Mouse (Mus musculus): ENCODE data around the gene Fasn. TPM values are rescaled to one million over a fixed set of nuclear protein-coding genes. Genes with fewer than 3 reads are reported as not detected.
"Not testable (repeated sequence)": the region's sequence is repeated elsewhere in the genome, so short reads cannot be mapped to it uniquely, and the experiment has no call there.

Fasn gene
- polyA plus RNA-seq, 1 experiment from 2014 or later: 118 TPM

DNA sequence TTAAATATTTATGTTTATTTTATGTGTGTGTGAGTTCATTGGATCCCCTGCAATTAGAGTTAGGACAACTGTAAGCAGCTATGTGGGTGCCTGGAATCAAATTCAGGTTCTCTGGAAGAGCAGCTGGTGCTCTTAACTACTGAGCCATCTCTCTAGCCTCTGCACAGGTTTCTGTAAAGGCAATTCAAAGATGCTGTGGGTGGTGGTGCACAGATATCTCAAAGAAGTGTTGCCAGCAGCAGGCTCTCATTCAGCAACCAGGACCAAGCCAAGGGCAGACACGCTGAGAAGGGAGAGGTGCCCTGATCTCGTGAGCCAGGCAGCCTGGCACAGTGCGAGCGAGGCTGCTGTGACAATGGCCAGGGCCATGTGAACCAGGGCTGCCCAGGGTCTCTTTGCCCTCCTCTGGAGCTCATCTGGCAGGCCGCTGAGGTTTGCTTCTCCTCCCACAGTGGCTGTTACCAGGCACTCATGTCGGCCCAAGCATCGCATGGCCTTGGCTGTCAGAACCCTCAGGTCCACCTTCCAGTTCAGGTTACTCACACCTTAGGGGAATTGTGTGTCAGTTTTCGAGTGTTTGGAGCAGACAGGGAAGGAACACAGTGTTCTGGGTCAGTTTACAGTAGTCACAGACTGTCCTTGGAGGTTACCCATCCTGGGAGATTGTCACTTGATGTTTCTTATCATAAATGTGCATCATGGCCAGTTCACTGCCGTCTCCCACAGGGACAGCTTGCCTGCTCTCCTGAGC lies 22.6 kb upstream of the Fasn start:
- Histone ChIP-seq H3K9ac (no peak overlapping the region), H3K9me3 (no peaks in the 10 kb centered on the region), H3K4me1 (no peaks in the 10 kb centered on the region), H3K27me3 (no peaks in the 10 kb centered on the region), H3K4me3 (replicated peaks) (no peak overlapping the region), H3K27ac (no peak overlapping the region), H3K4me2 (no peak overlapping the region), H3K36me3 (replicated peaks) (no peaks in the 10 kb centered on the region; the same call in 1 of the 2 replicates)
- ATAC-seq (ENCODE audit: low FRiP score): no peak
- WGBS: 92% methylated on average over 9 of the region's 9 CpGs

- ATAC-seq (ENCODE audit: low FRiP score): no peak
- Histone ChIP-seq H3K4me1 (no peaks in the 10 kb centered on the region), H3K4me3 (replicated peaks) (no peak overlapping the region), H3K9me3 (no peaks in the 10 kb centered on the region), H3K27me3 (no peaks in the 10 kb centered on the region), H3K36me3 (replicated peaks) (no peaks in the 10 kb centered on the region), H3K4me2 (no peak overlapping the region), H3K9ac (no peak overlapping the region), H3K27ac (no peak overlapping the region)
- WGBS: 89% methylated on average over 4 of the region's 4 CpGs
Observed at GRCm38 (mm10) chr11:120844329-120844728, 20.0 kb upstream of the Fasn start.

DNA sequence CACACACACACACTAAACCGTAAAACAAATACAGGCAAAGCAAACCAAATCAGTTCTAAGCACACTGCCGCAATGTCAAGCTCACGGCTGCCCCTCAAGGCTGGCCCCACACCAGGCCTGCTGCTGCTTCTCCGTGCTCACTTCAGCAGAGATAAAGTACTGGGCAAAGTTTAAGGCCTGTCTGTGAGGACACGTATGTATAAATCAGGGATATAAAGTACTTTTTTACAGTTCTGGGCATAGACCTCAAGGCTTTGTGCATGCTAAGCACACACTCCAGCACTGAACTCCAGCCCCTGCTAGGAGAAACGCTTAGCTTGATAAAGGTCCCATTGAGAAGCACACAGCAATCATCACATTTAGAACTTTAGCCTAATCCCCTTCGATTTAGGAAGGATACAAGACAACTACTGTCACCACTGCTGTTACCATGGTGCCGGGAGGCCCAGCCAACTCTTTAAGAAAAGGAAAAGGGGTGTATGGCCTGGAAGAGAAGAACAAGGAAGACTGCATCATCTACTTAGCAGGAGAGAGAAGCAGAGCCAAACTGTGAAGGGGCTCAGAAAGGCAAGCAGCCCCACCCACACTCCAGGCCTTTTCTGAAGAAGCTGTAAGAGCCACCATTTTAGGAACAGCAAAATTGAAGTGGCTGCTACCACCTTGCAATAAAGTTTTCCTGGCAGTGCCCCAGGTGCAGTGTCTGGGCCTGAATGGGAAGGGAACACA lies 9.4 kb upstream of the Fasn start:
- H3K4me2 ChIP-seq: no peak overlapping the region
- H3K27me3 ChIP-seq: no peaks in the 10 kb centered on the region
- peak; percentile 79 for ATAC-seq (ENCODE audit: low FRiP score)
- H3K4me1 ChIP-seq: peaks cover 22% of the 10 kb centered on the region
- H3K9me3 ChIP-seq: no peaks in the 10 kb centered on the region
- H3K36me3 ChIP-seq (replicated peaks): no peaks in the 10 kb centered on the region
- H3K27ac ChIP-seq: peak overlapping the region; percentile 85
- WGBS: 25% methylated on average over 8 of the region's 8 CpGs
- no peak overlapping the region for H3K4me3 ChIP-seq (replicated peaks)
- no peak overlapping the region; the same call in 1 of the 2 replicates for H3K9ac ChIP-seq

GRCm38 (mm10) chr11:120832962-120833361 lies 8.6 kb upstream of the Fasn start:
- 90% methylated on average over 5 of the region's 5 CpGs for WGBS
- not testable (repeated sequence) for H3K27me3 ChIP-seq; ATAC-seq (ENCODE audit: low FRiP score); H3K9ac ChIP-seq; H3K4me2 ChIP-seq; H3K9me3 ChIP-seq; H3K36me3 ChIP-seq (replicated peaks); H3K4me3 ChIP-seq (replicated peaks)
- H3K27ac ChIP-seq: peak overlapping the region; percentile 85
- H3K4me1 ChIP-seq: peaks cover 22% of the 10 kb centered on the region

GRCm38 (mm10) chr11:120831659-120832440 lies 7.5 kb upstream of the Fasn start:
- Histone ChIP-seq H3K4me2 (no peak overlapping the region), H3K4me1 (peaks cover 24% of the 10 kb centered on the region), H3K27ac (no peak overlapping the region), H3K9ac (no peak overlapping the region), H3K4me3 (replicated peaks) (no peak overlapping the region), H3K9me3 (no peaks in the 10 kb centered on the region), H3K27me3 (no peaks in the 10 kb centered on the region), H3K36me3 (replicated peaks) (no peaks in the 10 kb centered on the region)
- WGBS: 60% methylated on average over 3 of the region's 3 CpGs
- no peak for ATAC-seq (ENCODE audit: low FRiP score)

DNA sequence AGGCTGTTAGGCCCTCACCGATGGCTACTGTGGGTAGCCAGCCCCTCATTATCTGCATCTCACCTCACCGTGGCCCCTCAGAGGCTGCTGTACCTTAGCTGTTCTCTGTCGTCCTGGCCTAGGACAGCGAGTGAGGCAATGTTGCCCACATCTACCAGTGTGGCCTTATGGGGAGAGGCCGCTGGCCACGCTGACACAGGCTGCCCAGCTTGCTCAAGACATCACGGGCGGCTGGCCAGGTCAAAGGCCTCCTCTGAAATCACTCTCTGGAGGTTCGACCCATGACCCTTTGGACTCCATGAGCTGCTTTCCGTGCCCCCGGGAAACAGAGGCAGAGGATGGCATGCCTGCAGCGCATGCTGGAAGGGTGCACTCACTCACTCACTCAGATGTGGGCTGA lies 6.3 kb upstream of the Fasn start:
- Histone ChIP-seq H3K4me2 (no peak overlapping the region), H3K9ac (no peak overlapping the region), H3K4me1 (peaks cover 34% of the 10 kb centered on the region), H3K27ac (no peak overlapping the region), H3K4me3 (replicated peaks) (no peak overlapping the region), H3K27me3 (no peaks in the 10 kb centered on the region), H3K9me3 (no peaks in the 10 kb centered on the region), H3K36me3 (replicated peaks) (no peaks in the 10 kb centered on the region)
- WGBS: 88% methylated on average over 12 of the region's 12 CpGs
- no peak for ATAC-seq (ENCODE audit: low FRiP score)

DNA sequence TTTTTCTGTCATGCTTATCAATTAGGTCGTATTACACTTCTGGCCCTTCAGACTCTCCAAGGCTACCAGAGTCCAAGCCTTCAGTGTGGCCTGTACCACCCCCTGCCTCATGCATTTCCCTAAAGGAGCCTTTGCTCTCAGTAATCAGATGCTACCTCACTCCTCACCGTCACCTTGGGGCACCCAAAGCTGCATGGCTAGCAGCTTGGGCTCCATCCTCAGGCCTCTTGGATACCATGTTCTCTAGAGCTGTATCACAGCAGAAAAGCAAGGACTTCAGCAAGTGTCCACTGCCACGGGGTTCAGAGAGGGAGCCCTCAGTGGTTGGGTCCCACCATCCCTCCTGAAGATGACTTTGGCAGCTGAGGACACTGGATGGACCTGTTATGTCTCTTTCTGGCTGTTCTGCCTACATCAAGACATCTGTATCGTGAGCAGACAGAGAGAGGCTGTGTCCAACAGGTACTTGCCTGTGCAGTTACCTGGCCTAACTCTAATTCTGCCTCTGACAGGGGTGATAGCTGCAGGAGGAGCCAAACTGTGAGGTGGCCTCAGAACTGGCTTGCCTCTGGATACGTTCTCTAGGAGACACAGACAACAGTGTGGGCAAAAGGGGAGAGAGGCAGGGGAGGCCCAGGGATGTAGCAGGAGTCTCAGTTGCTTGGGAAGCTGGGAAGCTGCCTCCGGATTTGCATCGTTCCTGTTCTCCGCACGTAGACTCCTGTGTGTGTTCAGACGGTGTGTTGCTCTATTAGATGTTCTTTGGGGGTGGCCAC lies 5.6 kb upstream of the Fasn start:
- 86% methylated on average over 10 of the region's 10 CpGs for WGBS

GRCm38 (mm10) chr11:120828416-120828815 lies 4.1 kb upstream of the Fasn start:
- Histone ChIP-seq H3K36me3 (replicated peaks) (no peaks in the 10 kb centered on the region), H3K4me3 (replicated peaks) (no peak overlapping the region), H3K9ac (no peak overlapping the region), H3K27me3 (no peaks in the 10 kb centered on the region), H3K4me1 (peaks cover 28% of the 10 kb centered on the region), H3K4me2 (no peak overlapping the region), H3K27ac (no peak overlapping the region), H3K9me3 (no peaks in the 10 kb centered on the region)
- 80% methylated on average over 4 of the region's 4 CpGs for WGBS
- no peak for ATAC-seq (ENCODE audit: low FRiP score)

More for the DNA sequence above, 5.6 kb upstream of the Fasn start:
- Histone ChIP-seq H3K9ac (no peak overlapping the region), H3K27ac (no peak overlapping the region), H3K4me1 (peaks cover 41% of the 10 kb centered on the region), H3K4me2 (no peak overlapping the region), H3K9me3 (no peaks in the 10 kb centered on the region), H3K4me3 (replicated peaks) (no peak overlapping the region), H3K27me3 (no peaks in the 10 kb centered on the region), H3K36me3 (replicated peaks) (no peaks in the 10 kb centered on the region)
- no peak for ATAC-seq (ENCODE audit: low FRiP score)

GRCm38 (mm10) chr11:120826016-120826953 lies 1.9 kb upstream of the Fasn start:
- no peaks in the 10 kb centered on the region for H3K27me3 ChIP-seq
- ATAC-seq (ENCODE audit: low FRiP score): no peak
- no peak overlapping the region for H3K4me3 ChIP-seq (replicated peaks)
- peak overlapping the region; percentile 99 for H3K27ac ChIP-seq
- 80% methylated on average over 8 of the region's 8 CpGs for WGBS
- H3K36me3 ChIP-seq (replicated peaks): peaks cover 11% of the 10 kb centered on the region
- H3K9ac ChIP-seq: 0 out of 2 replicates have a peak overlapping the region, but pooled peaks have one; percentile 96
- H3K4me1 ChIP-seq: peaks cover 42% of the 10 kb centered on the region
- no peaks in the 10 kb centered on the region for H3K9me3 ChIP-seq
- no peak overlapping the region; the same call in 1 of the 2 replicates for H3K4me2 ChIP-seq

DNA sequence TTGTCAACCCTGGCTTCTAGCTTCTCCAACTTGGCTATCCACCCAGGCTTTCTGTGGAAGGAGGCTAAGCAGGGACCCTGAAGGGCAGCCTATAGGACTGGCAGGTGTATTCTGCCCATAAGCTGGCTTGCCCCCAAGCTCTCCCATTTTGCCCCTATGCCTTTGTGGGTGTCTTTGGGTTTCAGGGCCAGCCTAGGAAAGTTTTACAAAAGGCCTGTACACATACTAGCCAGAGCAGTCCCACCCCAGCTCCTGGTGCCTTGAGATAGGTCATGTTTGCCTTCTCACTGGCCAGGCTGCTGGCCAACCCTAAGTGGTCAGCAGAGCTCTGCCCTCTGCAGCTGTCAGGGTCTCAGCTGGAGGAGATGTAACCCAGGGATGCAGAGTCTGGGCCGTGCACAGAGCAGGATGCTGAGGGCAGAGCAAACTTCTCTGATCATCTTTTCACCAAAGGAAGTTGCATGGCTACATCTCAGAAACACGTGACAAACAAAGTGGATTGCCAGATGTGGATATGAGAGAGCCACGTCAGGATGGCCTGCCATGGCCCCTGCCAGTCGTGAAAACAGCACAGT lies 1.0 kb upstream of the Fasn start:
- Histone ChIP-seq H3K4me2 (peak overlapping the region; percentile 98), H3K36me3 (replicated peaks) (peaks cover 20% of the 10 kb centered on the region), H3K4me1 (peaks cover 51% of the 10 kb centered on the region), H3K27me3 (no peaks in the 10 kb centered on the region), H3K4me3 (replicated peaks) (peak overlapping the region; percentile 90), H3K27ac (peak overlapping the region; percentile 99), H3K9me3 (no peaks in the 10 kb centered on the region), H3K9ac (peak overlapping the region; percentile 96)
- whole genome bisulfite sequencing: 48% methylated on average over 4 of the region's 4 CpGs
- ATAC-seq (ENCODE audit: low FRiP score): no peak

Measured in forebrain, embryonic 12.5 days (tissue).